Mouse (Mus musculus): ENCODE results near the gene Ppp1r13b. TPM values are rescaled to one million over a fixed set of nuclear protein-coding genes. Genes with fewer than 3 reads are reported as not detected.
"Not testable (repeated sequence)": the region's sequence is repeated elsewhere in the genome, so short reads cannot be mapped to it uniquely, and the experiment has no call there.

Gene Ppp1r13b
- total and polyA plus RNA-seq, 3 experiments: 1.5 to 8.7 TPM; not detected in 1

- TF ChIP-seq MAX (IDR thresholded peaks at IDR 0.05; ENCODE audit: low read length) (peak; percentile 61), TBP (IDR thresholded peaks at IDR 0.05; ENCODE audit: low read depth, low read length) (no peak)
These were observed 37.2 kb upstream of the Ppp1r13b start (continued) for GRCm38 (mm10) chr12:111945115-111945514.

GRCm38 (mm10) chr12:111944065-111944987 is 36.4 kb upstream of the Ppp1r13b start:
- H3K9me3 ChIP-seq (replicated peaks; ENCODE audit: insufficient read depth, low read length): not testable (repeated sequence)
- DNase-seq (ENCODE audit: low read depth, low spot score): peak; percentile 66

GRCm38 (mm10) chr12:111943421-111944064 is 35.6 kb upstream of the Ppp1r13b start:
- Histone ChIP-seq H3K9me3 (replicated peaks; ENCODE audit: insufficient read depth, low read length) (no peaks in the 10 kb centered on the region), H3K36me3 (ENCODE audit: control insufficient read depth in 1 of 2, insufficient read depth in 2 of 2, low read length in 2 of 2) (peaks cover 0 to 13% of the 10 kb centered on the region in 2 experiments; a peak in 2 of 4 replicates), H3K27me3 (ENCODE audit: control insufficient read depth in 1 of 2, insufficient read depth in 2 of 2, low read length in 2 of 2) (no peaks in the 10 kb centered on the region), H3K4me3 (ENCODE audit: control insufficient read depth in 1 of 2, insufficient read depth in 1 of 2, low read depth in 2 of 2, low read length in 2 of 2) (peak overlapping the region in 1 of 2 experiments; percentile 27; a peak in 1 of 4 replicates), H3K4me1 (ENCODE audit: control insufficient read depth in 1 of 2, insufficient read depth in 2 of 2, low read length in 2 of 2) (peaks cover 10 to 22% of the 10 kb centered on the region in 2 experiments), H3K79me2 (ENCODE audit: control insufficient read depth, insufficient read depth, low read length, poor library complexity) (no peaks in the 10 kb centered on the region), H3K27ac (ENCODE audit: control insufficient read depth, low read depth, low read length) (peak overlapping the region; percentile 25), H3K9ac (ENCODE audit: control insufficient read depth, low read depth, low read length, poor library complexity, severe bottlenecking) (peak overlapping the region; percentile 26)
- peak; percentile 25 for DNase-seq (ENCODE audit: low read depth, low spot score)
- TF ChIP-seq CHD2 (IDR thresholded peaks at IDR 0.05; ENCODE audit: low read length) (no peak), POLR2AphosphoS2 (IDR thresholded peaks at IDR 0.05; ENCODE audit: low read length) (no peak), SMC3 (IDR thresholded peaks at IDR 0.05; ENCODE audit: low read depth, low read length) (no peak), UBTF (IDR thresholded peaks at IDR 0.05; ENCODE audit: borderline replicate concordance, insufficient read depth, low read depth, low read length) (no peak), RAD21 (IDR thresholded peaks at IDR 0.05; ENCODE audit: low read depth, low read length) (no peak), GABPA (IDR thresholded peaks at IDR 0.05; ENCODE audit: low read depth, low read length) (no peak), CHD1 (IDR thresholded peaks at IDR 0.05; ENCODE audit: low read depth, low read length) (no peak), TCF12 (IDR thresholded peaks at IDR 0.05; ENCODE audit: low read depth, low read length) (no peak), MYC (IDR thresholded peaks at IDR 0.05; ENCODE audit: low read depth, low read length) (no peak), POLR2A (IDR thresholded peaks at IDR 0.05; ENCODE audit: control insufficient read depth in 1 of 2, insufficient read depth in 1 of 2, low read depth in 1 of 2, low read length in 2 of 2, poor library complexity in 1 of 2) (no peak), BHLHE40 (IDR thresholded peaks at IDR 0.05; ENCODE audit: borderline replicate concordance, low read depth, low read length) (no peak), JUND (IDR thresholded peaks at IDR 0.05; ENCODE audit: low read depth, low read length) (no peak), USF1 (IDR thresholded peaks at IDR 0.05; ENCODE audit: low read depth, low read length) (no peak), CTCF (IDR thresholded peaks at IDR 0.05 in 2 of 3, conservative IDR thresholded peaks at IDR 0.05 in 1 of 3; ENCODE audit: control insufficient read depth in 1 of 3, insufficient read depth in 1 of 3, low read depth in 2 of 3, low read length in 3 of 3, poor library complexity in 1 of 3, severe bottlenecking in 1 of 3) (no peak), MAZ (IDR thresholded peaks at IDR 0.05; ENCODE audit: low read depth, low read length) (no peak), ZMIZ1 (IDR thresholded peaks at IDR 0.05; ENCODE audit: low read depth, low read length) (no peak), TBP (IDR thresholded peaks at IDR 0.05; ENCODE audit: low read depth, low read length) (no peak), NELFE (IDR thresholded peaks at IDR 0.05; ENCODE audit: low read depth, low read length) (no peak), MAFK (IDR thresholded peaks at IDR 0.05; ENCODE audit: borderline replicate concordance, low read depth, low read length) (no peak)

More at GRCm38 (mm10) chr12:111944065-111944987, 36.4 kb upstream of the Ppp1r13b start:
- Histone ChIP-seq H3K9ac (ENCODE audit: control insufficient read depth, low read depth, low read length, poor library complexity, severe bottlenecking) (peak overlapping the region; percentile 61), H3K4me1 (ENCODE audit: control insufficient read depth in 1 of 2, insufficient read depth in 2 of 2, low read length in 2 of 2) (peaks cover 10 to 22% of the 10 kb centered on the region in 2 experiments), H3K4me3 (ENCODE audit: control insufficient read depth in 1 of 2, insufficient read depth in 1 of 2, low read depth in 2 of 2, low read length in 2 of 2) (peak overlapping the region; percentile 52 to 71), H3K27ac (ENCODE audit: control insufficient read depth, low read depth, low read length) (peak overlapping the region; percentile 98), H3K36me3 (ENCODE audit: control insufficient read depth in 1 of 2, insufficient read depth in 2 of 2, low read length in 2 of 2) (peaks cover 0 to 13% of the 10 kb centered on the region in 2 experiments; a peak in 2 of 4 replicates)
- H3K27me3 ChIP-seq (ENCODE audit: control insufficient read depth in 1 of 2, insufficient read depth in 2 of 2, low read length in 2 of 2); H3K79me2 ChIP-seq (ENCODE audit: control insufficient read depth, insufficient read depth, low read length, poor library complexity): not testable (repeated sequence)
- peak; percentile 73 for TF ChIP-seq GATA1 (IDR thresholded peaks at IDR 0.05; ENCODE audit: low read depth, low read length)

All from MEL (cell line).